Mouse (Mus musculus): ENCODE data around the gene Wfdc1. TPM values are rescaled to one million over a fixed set of nuclear protein-coding genes. Genes with fewer than 3 reads are reported as not detected.

The Wfdc1 gene
- polyA plus RNA-seq, 1 experiment from 2014 or later: 6.6 TPM

DNA sequence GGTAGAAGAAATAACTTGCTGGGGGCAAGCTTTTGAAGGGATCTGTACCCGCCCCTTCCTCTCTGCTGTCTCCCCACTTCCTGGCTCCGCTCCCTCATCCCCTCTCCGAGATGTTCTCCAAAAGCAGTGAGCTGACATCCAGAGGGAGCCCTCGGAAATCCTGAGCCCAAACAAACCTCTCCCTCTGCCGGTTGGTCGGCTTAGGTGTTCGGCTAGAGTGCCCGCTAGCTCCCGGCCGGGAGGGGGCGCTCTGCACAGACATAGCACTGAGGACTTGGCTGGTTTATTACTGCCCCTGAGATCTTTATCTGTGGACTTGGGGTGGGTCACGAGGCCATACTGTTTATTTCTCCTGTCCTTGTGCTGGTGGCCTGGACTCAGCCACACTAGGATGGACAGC, 3.1 kb downstream of the Wfdc1 start:
- H3K9ac ChIP-seq: no peak overlapping the region
- no peak overlapping the region for H3K4me3 ChIP-seq
- H3K4me2 ChIP-seq: no peak overlapping the region
- 0 out of 2 replicates have a peak, but pooled peaks cover 3% of the 10 kb centered on the region for H3K27me3 ChIP-seq
- no peaks in the 10 kb centered on the region for H3K4me1 ChIP-seq (replicated peaks)
- 58% methylated on average over 12 of the region's 12 CpGs for WGBS
- no peaks in the 10 kb centered on the region for H3K9me3 ChIP-seq
- ATAC-seq (ENCODE audit: low FRiP score, low read depth): no peak
- no peaks in the 10 kb centered on the region for H3K36me3 ChIP-seq
- H3K27ac ChIP-seq (replicated peaks): no peak overlapping the region

DNA sequence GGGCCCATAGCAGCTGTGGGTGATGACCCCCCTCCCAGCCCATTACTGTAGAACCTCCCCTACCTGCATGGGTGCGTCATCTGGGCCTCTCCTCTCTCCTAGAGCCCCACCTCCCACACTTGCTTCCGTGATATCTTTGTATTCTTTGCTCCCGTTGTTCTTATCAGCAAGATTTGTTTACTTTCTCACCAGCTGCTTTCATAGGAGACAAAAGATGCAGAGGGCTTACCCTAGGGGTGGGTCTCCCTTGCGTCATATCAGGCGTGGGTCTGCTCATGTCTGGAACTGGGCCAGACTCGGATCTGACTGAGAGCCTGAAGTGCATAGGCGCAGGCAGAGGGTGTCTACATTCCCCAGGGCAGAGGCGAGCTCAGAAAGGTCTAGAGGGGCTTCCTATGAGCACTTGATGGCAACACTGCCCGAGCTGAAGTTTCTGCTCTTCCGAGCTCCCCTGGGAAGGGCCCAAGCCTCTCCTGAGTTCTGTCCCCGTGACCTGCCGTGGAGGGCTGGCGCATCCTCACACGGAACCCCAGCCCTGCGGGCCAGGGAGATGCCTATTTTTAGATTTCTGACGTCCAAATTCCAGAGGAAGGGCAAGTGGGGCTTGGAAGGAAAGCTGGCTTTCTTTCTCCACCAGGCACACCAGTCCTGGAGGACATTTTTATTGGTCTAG, 4.4 kb downstream of the Wfdc1 start:
- H3K27me3 ChIP-seq: 0 out of 2 replicates have a peak, but pooled peaks cover 3% of the 10 kb centered on the region
- no peak overlapping the region for H3K9ac ChIP-seq
- no peak overlapping the region for H3K4me2 ChIP-seq
- WGBS: 66% methylated on average over 16 of the region's 16 CpGs
- no peak overlapping the region for H3K4me3 ChIP-seq
- H3K27ac ChIP-seq (replicated peaks): no peak overlapping the region
- ATAC-seq (ENCODE audit: low FRiP score, low read depth): no peak
- no peaks in the 10 kb centered on the region for H3K4me1 ChIP-seq (replicated peaks)
- no peaks in the 10 kb centered on the region for H3K9me3 ChIP-seq
- no peaks in the 10 kb centered on the region for H3K36me3 ChIP-seq

DNA sequence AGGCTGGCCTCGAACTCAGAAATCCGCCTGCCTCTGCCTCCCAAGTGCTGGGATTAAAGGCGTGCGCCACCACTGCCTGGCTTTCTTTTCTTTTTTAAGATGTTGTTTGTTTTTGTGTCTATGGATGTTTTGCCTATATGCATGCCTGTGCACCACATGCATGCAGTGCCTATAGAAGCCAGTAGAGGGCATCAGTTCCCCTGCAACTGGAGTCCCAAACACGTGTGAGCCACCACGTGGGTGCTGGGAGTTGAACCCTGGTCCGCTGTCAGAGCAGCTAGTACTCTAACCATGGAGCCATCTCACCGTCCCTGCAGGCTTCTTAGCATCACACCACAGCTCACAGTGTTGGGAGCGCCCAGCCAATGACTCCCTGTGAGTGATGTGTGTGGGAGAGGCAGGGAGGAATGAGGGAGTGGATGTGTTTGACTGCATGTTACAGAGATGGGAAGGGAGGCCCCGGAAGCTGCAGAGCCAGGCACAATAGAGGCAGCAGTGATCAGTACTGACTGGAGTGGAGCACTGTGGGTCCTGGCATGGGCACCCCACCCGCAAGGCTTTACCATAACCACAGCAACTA, 7.9 kb downstream of the Wfdc1 start:
- ATAC-seq (ENCODE audit: low FRiP score, low read depth): no peak
- Histone ChIP-seq H3K4me2 (no peak overlapping the region), H3K4me1 (replicated peaks) (no peaks in the 10 kb centered on the region), H3K27ac (replicated peaks) (no peak overlapping the region), H3K9ac (no peak overlapping the region), H3K27me3 (0 out of 2 replicates have a peak, but pooled peaks cover under 1% of the 10 kb centered on the region), H3K36me3 (no peaks in the 10 kb centered on the region), H3K9me3 (no peaks in the 10 kb centered on the region), H3K4me3 (no peak overlapping the region)
- 78% methylated on average over 9 of the region's 11 CpGs for WGBS

DNA sequence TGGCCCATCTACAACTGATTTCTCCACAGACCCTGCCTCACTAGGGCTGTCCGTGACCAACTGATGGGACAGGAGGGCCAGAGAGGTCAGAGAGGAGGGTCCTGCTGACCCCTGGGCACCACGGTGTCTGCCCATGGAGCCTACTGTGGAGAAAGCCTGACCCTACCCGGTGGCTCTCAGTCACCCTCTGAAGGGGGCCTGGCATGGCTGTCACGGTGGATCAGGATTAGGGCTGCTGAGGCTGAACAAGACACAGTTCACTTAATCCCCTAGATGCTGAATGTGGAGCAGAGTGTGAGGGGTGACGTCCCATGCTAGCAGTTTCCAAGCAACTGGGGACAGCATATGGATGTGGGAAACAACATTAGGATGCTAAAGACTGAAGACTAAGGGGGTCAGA, 9.3 kb downstream of the Wfdc1 start:
- 56% methylated on average over 5 of the region's 5 CpGs for WGBS
- Histone ChIP-seq H3K4me2 (no peak overlapping the region), H3K9ac (no peak overlapping the region), H3K9me3 (no peaks in the 10 kb centered on the region), H3K27ac (replicated peaks) (no peak overlapping the region), H3K4me1 (replicated peaks) (no peaks in the 10 kb centered on the region), H3K4me3 (no peak overlapping the region), H3K36me3 (no peaks in the 10 kb centered on the region), H3K27me3 (0 out of 2 replicates have a peak, but pooled peaks cover 2% of the 10 kb centered on the region)
- ATAC-seq (ENCODE audit: low FRiP score, low read depth): no peak

DNA sequence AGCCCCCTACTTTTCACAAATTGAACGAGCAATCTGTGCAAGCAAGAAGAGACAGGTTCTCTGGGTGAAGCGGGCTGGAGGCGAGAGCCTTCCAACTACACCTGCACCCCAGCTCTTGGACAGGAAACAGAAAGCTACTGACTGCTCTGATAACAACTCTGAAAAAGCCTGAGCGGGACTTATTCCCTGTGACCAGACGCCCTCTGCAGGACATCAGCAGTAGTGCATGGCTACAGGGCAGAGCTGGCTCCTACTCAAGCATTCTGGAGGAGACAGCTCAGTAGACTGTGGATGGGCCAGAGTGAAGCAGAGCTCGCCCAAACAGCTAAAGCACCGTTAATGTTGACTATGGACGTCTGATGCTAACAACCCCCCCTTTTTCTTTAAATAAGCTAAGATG, 10.2 kb downstream of the Wfdc1 start:
- Histone ChIP-seq H3K27me3 (0 out of 2 replicates have a peak, but pooled peaks cover 2% of the 10 kb centered on the region), H3K9ac (no peak overlapping the region), H3K27ac (replicated peaks) (no peak overlapping the region), H3K36me3 (no peaks in the 10 kb centered on the region), H3K4me1 (replicated peaks) (no peaks in the 10 kb centered on the region), H3K9me3 (no peaks in the 10 kb centered on the region), H3K4me2 (no peak overlapping the region), H3K4me3 (no peak overlapping the region)
- ATAC-seq (ENCODE audit: low FRiP score, low read depth): 0 out of 2 replicates have a peak, but pooled peaks have one; percentile 27
- WGBS: 22% methylated on average over 8 of the region's 8 CpGs

DNA sequence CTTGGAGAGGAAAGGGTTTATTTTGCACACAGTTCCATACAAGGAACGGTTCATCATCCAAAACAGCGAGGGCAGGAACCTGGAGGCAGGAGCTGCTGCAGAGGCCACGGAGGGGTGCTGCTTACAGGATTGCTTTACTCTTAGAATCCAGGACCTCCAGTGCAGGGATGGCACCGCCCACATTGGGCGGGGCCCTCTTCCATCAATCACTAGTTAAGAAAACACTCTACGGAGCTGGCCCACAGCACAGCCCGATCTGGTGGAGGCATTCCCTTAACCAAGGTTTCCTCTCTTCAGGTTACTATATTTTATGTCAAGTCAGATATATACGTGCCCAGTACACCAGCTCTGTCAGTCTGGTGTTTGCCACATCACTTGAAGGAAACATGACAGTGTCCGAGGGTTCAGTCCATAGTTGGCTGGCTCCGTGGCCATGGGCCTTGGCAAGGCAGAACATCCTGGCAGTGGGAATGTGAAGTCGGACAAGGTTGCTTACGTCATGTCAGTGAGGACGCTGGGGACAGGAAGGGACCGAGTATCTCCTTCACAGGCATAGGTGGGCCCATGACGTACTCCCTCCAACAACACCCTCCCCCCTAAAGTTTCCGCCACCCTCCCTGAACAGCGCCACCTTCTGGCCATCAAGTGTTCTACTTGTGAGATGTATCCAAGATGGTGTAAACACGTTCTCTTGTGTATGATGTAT, 12.1 kb downstream of the Wfdc1 start:
- Histone ChIP-seq H3K36me3 (no peaks in the 10 kb centered on the region), H3K27ac (replicated peaks) (no peak overlapping the region), H3K27me3 (0 out of 2 replicates have a peak, but pooled peaks cover 2% of the 10 kb centered on the region), H3K4me1 (replicated peaks) (no peaks in the 10 kb centered on the region), H3K4me3 (0 out of 2 replicates have a peak overlapping the region, but pooled peaks have one; percentile 1), H3K9ac (no peak overlapping the region), H3K4me2 (peak overlapping the region; percentile 26), H3K9me3 (no peaks in the 10 kb centered on the region)
- WGBS: 7% methylated on average over 18 of the region's 18 CpGs
- ATAC-seq (ENCODE audit: low FRiP score, low read depth): peak; percentile 51; the same call in 1 of the 2 replicates

DNA sequence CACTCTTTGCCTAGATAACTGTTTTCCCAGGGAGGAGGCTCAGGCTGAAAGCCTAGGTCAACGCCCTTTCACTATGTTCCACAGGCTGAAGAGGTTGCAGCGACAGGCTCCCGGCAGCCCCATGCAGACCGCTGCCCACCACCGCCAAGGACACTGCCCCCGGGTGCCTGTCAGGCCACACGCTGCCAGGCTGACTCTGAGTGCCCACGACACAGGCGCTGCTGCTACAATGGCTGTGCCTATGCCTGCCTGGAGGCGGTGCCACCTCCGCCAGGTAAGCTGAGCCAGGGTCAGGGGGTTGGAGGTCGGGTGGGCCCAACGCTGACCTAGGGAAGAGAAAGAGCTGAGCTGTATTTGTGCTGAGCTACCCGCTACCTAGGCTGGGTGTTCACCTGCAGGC, 13.0 kb downstream of the Wfdc1 start:
- 0 out of 2 replicates have a peak, but pooled peaks cover 2% of the 10 kb centered on the region for H3K27me3 ChIP-seq
- no peaks in the 10 kb centered on the region for H3K9me3 ChIP-seq
- no peak for ATAC-seq (ENCODE audit: low FRiP score, low read depth)
- no peaks in the 10 kb centered on the region for H3K36me3 ChIP-seq
- 68% methylated on average over 14 of the region's 14 CpGs for WGBS
- no peak overlapping the region for H3K9ac ChIP-seq
- no peak overlapping the region for H3K27ac ChIP-seq (replicated peaks)
- no peaks in the 10 kb centered on the region for H3K4me1 ChIP-seq (replicated peaks)
- no peak overlapping the region for H3K4me3 ChIP-seq
- H3K4me2 ChIP-seq: no peak overlapping the region

DNA sequence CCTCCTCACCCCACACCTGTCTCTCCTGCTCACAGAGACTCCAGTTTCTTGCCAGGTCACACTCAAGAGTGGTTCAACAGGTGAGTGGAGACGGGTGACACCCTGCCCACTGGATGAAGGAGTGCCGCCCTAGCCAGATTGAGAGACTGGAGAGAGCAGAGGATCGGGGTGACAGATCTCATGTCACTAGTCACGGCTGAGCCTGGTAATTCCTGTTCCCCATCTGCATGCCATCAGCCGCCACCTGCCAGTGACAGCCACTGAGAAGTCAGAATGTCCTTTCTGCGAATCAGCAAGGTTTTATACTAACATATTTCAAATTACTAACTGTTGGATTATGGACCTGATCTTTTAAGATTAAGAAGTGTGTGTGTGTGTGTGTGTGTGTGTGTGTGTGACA, 24.4 kb downstream of the Wfdc1 start:
- Histone ChIP-seq H3K9ac (no peak overlapping the region), H3K27ac (replicated peaks) (no peak overlapping the region), H3K4me3 (no peak overlapping the region), H3K27me3 (no peaks in the 10 kb centered on the region), H3K9me3 (no peaks in the 10 kb centered on the region), H3K36me3 (no peaks in the 10 kb centered on the region), H3K4me2 (no peak overlapping the region), H3K4me1 (replicated peaks) (0 out of 2 replicates have a peak, but pooled peaks cover 8% of the 10 kb centered on the region)
- ATAC-seq (ENCODE audit: low FRiP score, low read depth): no peak
- WGBS: 76% methylated on average over 6 of the region's 6 CpGs

DNA sequence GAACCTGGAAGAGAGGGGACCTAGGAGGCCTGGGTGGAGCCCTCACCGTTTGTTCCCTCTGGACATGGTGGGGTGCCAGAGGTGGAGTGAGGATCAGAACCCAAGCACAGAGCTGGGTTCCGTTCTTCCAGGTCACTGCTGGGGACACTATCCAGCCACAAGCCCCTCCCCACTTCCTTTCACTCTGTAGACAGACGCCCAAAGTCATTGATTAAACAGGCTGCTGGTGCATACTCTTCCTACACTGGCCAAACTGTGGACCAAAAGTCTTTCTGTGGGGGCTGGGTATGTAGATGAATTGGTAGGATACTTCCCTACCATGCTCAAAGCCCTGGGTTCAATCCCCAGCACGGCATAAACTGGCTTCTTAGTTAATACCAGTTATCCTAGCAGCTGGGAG, 25.8 kb downstream of the Wfdc1 start:
- H3K27me3 ChIP-seq: 0 out of 2 replicates have a peak, but pooled peaks cover 1% of the 10 kb centered on the region
- H3K27ac ChIP-seq (replicated peaks): no peak overlapping the region
- no peak overlapping the region for H3K4me3 ChIP-seq
- ATAC-seq (ENCODE audit: low FRiP score, low read depth): no peak
- H3K36me3 ChIP-seq: no peaks in the 10 kb centered on the region
- no peak overlapping the region for H3K9ac ChIP-seq
- WGBS: 70% methylated on average over 4 of the region's 4 CpGs
- H3K4me1 ChIP-seq (replicated peaks): 0 out of 2 replicates have a peak, but pooled peaks cover 8% of the 10 kb centered on the region
- H3K4me2 ChIP-seq: no peak overlapping the region
- no peaks in the 10 kb centered on the region for H3K9me3 ChIP-seq

DNA sequence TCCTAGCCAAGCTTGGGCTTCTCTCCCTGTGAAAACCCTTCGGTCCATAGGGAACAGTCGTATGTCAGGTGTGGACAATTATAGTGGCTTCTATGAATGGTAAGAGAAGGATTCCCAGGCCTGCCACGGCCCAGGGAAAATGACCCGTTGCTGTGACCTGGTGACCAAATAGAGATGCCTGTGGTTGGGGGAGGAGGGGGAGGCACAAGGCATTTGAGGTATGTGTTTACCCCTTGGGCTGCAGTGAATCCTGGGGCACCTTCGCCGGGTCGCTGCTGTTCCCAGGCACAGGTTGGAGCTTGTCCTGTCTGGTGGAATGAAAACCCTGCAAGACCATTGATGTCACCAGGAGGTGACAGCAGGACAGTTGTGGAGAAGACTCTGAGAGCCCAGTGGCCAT, 28.5 kb downstream of the Wfdc1 start:
- ATAC-seq (ENCODE audit: low FRiP score, low read depth): no peak
- Histone ChIP-seq H3K9me3 (no peaks in the 10 kb centered on the region), H3K27ac (replicated peaks) (no peak overlapping the region), H3K9ac (no peak overlapping the region), H3K4me1 (replicated peaks) (no peaks in the 10 kb centered on the region), H3K27me3 (peaks cover 24% of the 10 kb centered on the region), H3K4me2 (no peak overlapping the region), H3K36me3 (no peaks in the 10 kb centered on the region), H3K4me3 (no peak overlapping the region)
- WGBS: 83% methylated on average over 7 of the region's 7 CpGs

DNA sequence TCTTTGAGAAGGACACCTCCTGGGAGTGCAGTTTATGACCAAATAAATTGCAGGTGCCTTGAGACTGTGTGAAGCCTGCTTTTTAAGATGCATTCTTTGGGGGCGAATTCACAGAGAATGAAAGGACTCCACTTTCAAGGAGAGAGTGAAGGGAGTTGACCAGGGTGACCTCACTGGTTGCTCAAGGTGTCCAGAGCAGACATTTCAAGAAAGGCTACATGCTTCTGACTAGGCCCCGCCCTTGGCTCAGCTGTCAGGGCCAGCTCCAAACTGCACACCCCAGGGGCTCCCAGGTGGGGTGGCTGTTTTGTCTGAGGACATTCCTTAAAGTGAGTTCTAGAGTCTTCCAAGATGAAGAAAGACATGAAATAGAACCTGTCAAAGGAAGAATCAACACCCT, 31.0 kb downstream of the Wfdc1 start:
- Histone ChIP-seq H3K4me2 (no peak overlapping the region), H3K4me1 (replicated peaks) (0 out of 2 replicates have a peak, but pooled peaks cover 3% of the 10 kb centered on the region), H3K27ac (replicated peaks) (no peak overlapping the region), H3K36me3 (no peaks in the 10 kb centered on the region), H3K9me3 (no peaks in the 10 kb centered on the region), H3K27me3 (peaks cover 48% of the 10 kb centered on the region), H3K9ac (no peak overlapping the region), H3K4me3 (no peak overlapping the region)
- no peak for ATAC-seq (ENCODE audit: low FRiP score, low read depth)
- whole genome bisulfite sequencing: 91% methylated on average over 2 of the region's 2 CpGs

DNA sequence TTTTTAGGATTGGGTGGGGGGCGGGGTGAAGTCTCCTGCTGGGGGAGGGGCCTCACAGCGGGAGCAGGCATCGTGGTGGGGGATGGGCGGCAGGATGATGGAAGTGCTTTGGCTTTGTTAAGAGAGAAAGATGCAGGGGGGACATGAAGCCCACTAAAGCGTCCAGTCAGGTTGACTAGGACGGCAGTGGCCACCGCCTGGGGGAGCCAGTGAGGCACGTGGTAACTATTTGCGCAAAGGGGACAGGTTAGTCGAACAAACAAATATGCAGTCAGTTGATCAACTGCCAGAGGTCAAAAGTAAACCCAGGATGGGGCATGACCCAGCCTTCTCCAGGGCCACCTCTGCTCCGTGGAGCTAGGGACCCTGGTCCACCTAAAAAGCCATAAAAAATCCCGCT, 32.8 kb downstream of the Wfdc1 start:
- H3K9me3 ChIP-seq: no peaks in the 10 kb centered on the region
- no peak overlapping the region for H3K27ac ChIP-seq (replicated peaks)
- WGBS: under 1% methylated on average over 12 of the region's 12 CpGs
- peaks cover 48% of the 10 kb centered on the region for H3K27me3 ChIP-seq
- H3K9ac ChIP-seq: no peak overlapping the region
- H3K4me3 ChIP-seq: no peak overlapping the region
- no peak for ATAC-seq (ENCODE audit: low FRiP score, low read depth)
- H3K36me3 ChIP-seq: no peaks in the 10 kb centered on the region
- no peak overlapping the region for H3K4me2 ChIP-seq
- H3K4me1 ChIP-seq (replicated peaks): 0 out of 2 replicates have a peak, but pooled peaks cover 3% of the 10 kb centered on the region

Data from hindbrain, embryonic 15.5 days (tissue).